Mouse (Mus musculus): ENCODE data around the gene Hcn2. TPM values are rescaled to one million over a fixed set of nuclear protein-coding genes. Genes with fewer than 3 reads are reported as not detected.
"Not testable (repeated sequence)": the region's sequence is repeated elsewhere in the genome, so short reads cannot be mapped to it uniquely, and the experiment has no call there.

Gene Hcn2
- total RNA-seq, 2 experiments from 2014 or later, result 0.42 to 0.78 TPM

- DNase-seq, result no peak
- intact Hi-C loops (cut with DNase I; ENCODE audit: low total_unique reads), result no loop called here
Measured at GRCm38 (mm10) chr10:79733847-79734246, 17.4 kb downstream of the Hcn2 start.

- DNase-seq, result no peak
- intact Hi-C loops (cut with DNase I; ENCODE audit: low total_unique reads), result no loop called here
Measured at GRCm38 (mm10) chr10:79735361-79735760, 18.9 kb downstream of the Hcn2 start.

GRCm38 (mm10) chr10:79736706-79737105, 20.3 kb downstream of the Hcn2 start:
- DNase-seq, result no peak
- intact Hi-C loops (cut with DNase I; ENCODE audit: low total_unique reads), result no loop called here

- DNase-seq, result no peak
- intact Hi-C loops (cut with DNase I; ENCODE audit: low total_unique reads), result no loop called here
Measured at GRCm38 (mm10) chr10:79738259-79738658, 21.8 kb downstream of the Hcn2 start.

- intact Hi-C loops (cut with DNase I; ENCODE audit: low total_unique reads), result no loop called here
- no peak for DNase-seq
Measured at GRCm38 (mm10) chr10:79739234-79739633, 22.8 kb downstream of the Hcn2 start.

GRCm38 (mm10) chr10:79740863-79741262, 24.4 kb downstream of the Hcn2 start:
- DNase-seq, result no peak
- intact Hi-C loops (cut with DNase I; ENCODE audit: low total_unique reads), result no loop called here

- no peak for DNase-seq
- intact Hi-C loops (cut with DNase I; ENCODE audit: low total_unique reads), result no loop called here
Measured at GRCm38 (mm10) chr10:79743161-79743560, 26.7 kb downstream of the Hcn2 start.

- intact Hi-C loops (cut with DNase I; ENCODE audit: low total_unique reads), result no loop called here
- DNase-seq, result no peak
Measured at GRCm38 (mm10) chr10:79743650-79744365, 27.4 kb downstream of the Hcn2 start.

- no peak for DNase-seq
- intact Hi-C loops (cut with DNase I; ENCODE audit: low total_unique reads), result no loop called here
Measured at GRCm38 (mm10) chr10:79745411-79745810, 29.0 kb downstream of the Hcn2 start.

GRCm38 (mm10) chr10:79745898-79746773, 29.7 kb downstream of the Hcn2 start, which contains the start of gene Polrmt:
Gene Polrmt (minus strand): TSS chr10:79746581.
- peak; percentile 95 for DNase-seq
- intact Hi-C loops (cut with DNase I; ENCODE audit: low total_unique reads), result no loop called here

GRCm38 (mm10) chr10:79746774-79747151, 30.3 kb downstream of the Hcn2 start:
- no peak for DNase-seq
- intact Hi-C loops (cut with DNase I; ENCODE audit: low total_unique reads), result no loop called here

GRCm38 (mm10) chr10:79748496-79748895, 32.1 kb downstream of the Hcn2 start:
- intact Hi-C loops (cut with DNase I; ENCODE audit: low total_unique reads), result no loop called here

GRCm38 (mm10) chr10:79754856-79755516, 38.6 kb downstream of the Hcn2 start, which contains the start of gene Fgf22:
Gene Fgf22 (plus strand): TSS chr10:79755076.
- intact Hi-C loops (cut with DNase I; ENCODE audit: low total_unique reads), result no loop called here
- peak; percentile 72 for DNase-seq

More at GRCm38 (mm10) chr10:79748496-79748895, 32.1 kb downstream of the Hcn2 start:
- no peak for DNase-seq

- no peak for DNase-seq
- intact Hi-C loops (cut with DNase I; ENCODE audit: low total_unique reads), result no loop called here
Measured at GRCm38 (mm10) chr10:79755854-79756253, 39.4 kb downstream of the Hcn2 start.

GRCm38 (mm10) chr10:79756660-79757059, 40.2 kb downstream of the Hcn2 start:
- DNase-seq, result no peak

GRCm38 (mm10) chr10:79759675-79760074, 43.2 kb downstream of the Hcn2 start:
- intact Hi-C loops (cut with DNase I; ENCODE audit: low total_unique reads); DNase-seq: not testable (repeated sequence)

More at GRCm38 (mm10) chr10:79756660-79757059, 40.2 kb downstream of the Hcn2 start:
- intact Hi-C loops (cut with DNase I; ENCODE audit: low total_unique reads), result no loop called here

GRCm38 (mm10) chr10:79760603-79761143, 44.2 kb downstream of the Hcn2 start:
- DNase-seq, result no peak

GRCm38 (mm10) chr10:79762875-79763274, 46.4 kb downstream of the Hcn2 start:
- intact Hi-C loops (cut with DNase I; ENCODE audit: low total_unique reads), result no loop called here
- no peak for DNase-seq

More at GRCm38 (mm10) chr10:79760603-79761143, 44.2 kb downstream of the Hcn2 start:
- intact Hi-C loops (cut with DNase I; ENCODE audit: low total_unique reads), result no loop called here

GRCm38 (mm10) chr10:79764234-79764633, 47.8 kb downstream of the Hcn2 start:
- DNase-seq, result no peak
- intact Hi-C loops (cut with DNase I; ENCODE audit: low total_unique reads), result no loop called here

Data from gastrocnemius, postnatal 14 days (tissue).